Mouse (Mus musculus) monocyte, adult 5-6 weeks (primary cell): ENCODE results near the gene Rbfox3. TPM values are rescaled to one million over a fixed set of nuclear protein-coding genes. Genes with fewer than 3 reads are reported as not detected.

Source experiments
- ATAC-seq: fragments of 153-309, 156-312 bp; replicated peaks from 2 replicates; pipeline ENCODE4 v1.8.0; 2017; ENCODE audit warnings: mild to moderate bottlenecking; ENCODE audit not compliant: low TSS enrichment, insufficient number of reproducible peaks, severe bottlenecking, poor library complexity, low FRiP score
- total RNA-seq: library from RNA; stranded (forward); fragments of 200-1000, 200-491, 200-594 nt; gene quantifications from 3 replicates; pipeline ENCODE4 v1.2.3, GENCODE M21; 2017

The Rbfox3 gene
- total RNA-seq, 1 experiment from 2014 or later = not detected

DNA sequence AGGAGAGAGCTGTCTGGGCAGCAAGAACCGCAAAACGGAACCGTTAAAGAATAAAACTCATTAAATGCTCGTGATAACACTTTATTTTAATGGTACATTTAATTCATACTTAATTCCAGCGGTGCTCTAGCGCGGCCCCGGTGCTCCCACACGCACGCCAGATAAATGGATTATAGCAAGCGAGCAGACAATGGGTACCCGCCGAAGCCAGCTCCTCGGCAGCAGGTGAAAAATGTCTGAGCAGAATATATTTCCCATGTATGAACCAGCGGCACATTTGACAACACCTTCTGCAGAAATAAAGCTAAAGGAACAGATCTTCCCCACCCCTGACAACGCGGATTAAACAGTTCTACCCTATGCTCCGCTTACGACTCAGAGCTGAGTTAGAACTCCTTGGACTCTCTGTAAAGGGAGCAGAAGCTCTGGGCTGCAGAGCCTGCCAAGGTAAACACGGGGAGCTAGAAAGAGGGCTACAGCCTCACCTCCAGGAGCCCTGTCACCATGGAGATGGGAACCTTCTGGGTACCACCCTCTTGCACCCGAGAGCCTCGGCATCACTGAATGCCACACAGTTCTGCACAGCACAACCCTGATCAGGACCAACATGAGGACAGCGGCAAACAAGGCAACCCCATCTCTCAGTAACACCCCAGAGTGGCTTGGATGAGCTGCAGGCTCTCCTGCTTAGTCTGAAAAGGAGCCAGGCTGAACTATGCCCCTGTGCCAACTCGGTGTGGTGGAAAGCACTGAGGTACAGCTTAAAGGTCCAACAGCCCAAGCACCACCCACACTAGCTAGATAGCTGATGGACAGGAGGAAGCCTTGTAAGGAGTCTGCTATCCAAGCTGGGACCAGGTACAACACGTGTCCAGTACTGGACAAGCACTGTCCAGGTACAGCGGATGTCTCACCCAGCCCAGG, 196.5 kb downstream of the Rbfox3 start:
- no peak for ATAC-seq

DNA sequence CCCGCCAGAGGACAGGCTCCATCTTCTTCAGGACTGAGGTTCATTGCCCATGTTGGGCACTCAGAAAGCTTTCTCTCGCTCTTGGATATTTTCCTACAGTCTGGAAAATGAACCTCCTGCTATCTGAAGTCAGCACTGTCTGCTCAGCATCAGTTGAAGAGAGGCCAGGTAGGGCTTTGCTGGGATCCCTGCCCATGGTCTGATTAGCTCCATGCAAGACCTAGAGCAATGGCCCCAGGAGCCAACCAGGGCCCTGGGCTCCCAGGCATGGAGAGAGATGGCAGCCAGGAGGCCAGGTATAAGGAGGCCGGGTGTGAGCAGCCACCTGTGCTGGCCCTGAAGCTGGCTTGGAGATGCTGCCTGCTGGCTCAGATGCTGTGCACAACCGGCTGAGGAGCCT, 198.6 kb downstream of the Rbfox3 start:
- no peak for ATAC-seq

GRCm38 (mm10) chr11:118712058-118712457, 199.3 kb downstream of the Rbfox3 start:
- ATAC-seq = no peak

DNA sequence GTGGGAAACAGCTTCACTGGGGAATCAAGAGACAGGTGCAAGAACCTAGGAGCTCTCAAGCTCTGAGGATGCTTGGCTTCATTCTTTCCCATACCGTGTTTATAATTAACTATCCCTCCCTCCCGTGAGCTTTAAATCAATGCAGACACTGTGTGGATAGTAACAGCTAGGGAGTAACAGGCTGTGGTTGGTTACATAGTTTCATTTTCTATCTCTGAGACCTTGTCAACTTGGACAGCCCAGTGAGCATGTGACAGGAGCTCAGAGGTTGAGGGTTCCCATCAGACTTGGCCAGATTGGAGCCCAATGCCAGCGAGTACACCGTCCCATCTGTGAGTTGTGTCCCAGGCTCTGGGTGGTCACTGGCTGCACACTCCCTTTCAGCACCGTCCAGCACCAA, 201.4 kb downstream of the Rbfox3 start:
- ATAC-seq = no peak

DNA sequence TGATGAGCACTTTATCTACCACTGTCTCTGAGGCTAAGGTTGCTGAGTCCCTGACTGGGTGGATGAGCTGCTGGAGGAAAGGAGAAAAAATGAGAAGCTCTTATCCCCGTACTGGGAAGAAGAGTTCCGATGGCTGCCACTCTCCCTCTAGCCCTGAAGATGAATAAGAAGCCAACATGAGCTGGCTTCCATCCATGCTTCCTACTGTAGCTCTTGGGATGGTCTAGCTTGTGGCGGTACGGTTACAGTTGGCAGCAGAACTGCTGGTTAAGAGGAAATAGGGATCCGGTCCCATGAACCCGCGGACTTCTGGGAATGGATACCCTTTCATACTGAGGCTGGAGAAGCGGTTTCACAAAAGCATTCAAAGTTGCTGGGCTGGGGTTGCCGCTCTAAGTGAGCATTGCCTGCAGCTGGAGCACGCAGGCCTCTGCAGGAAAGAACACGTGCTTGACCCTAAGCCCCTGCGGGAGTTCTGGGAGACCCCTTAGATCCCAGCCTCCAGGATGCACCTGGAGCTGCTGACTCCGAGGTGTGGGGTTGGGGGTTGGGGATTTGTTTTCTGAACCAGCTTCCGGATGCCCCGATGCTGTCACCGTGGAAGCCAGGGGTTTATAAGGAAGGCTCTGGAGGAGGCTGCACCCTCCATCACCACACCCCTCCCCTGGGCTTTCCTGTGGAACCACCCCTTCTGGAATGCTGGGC, 215.0 kb downstream of the Rbfox3 start:
- no peak for ATAC-seq

DNA sequence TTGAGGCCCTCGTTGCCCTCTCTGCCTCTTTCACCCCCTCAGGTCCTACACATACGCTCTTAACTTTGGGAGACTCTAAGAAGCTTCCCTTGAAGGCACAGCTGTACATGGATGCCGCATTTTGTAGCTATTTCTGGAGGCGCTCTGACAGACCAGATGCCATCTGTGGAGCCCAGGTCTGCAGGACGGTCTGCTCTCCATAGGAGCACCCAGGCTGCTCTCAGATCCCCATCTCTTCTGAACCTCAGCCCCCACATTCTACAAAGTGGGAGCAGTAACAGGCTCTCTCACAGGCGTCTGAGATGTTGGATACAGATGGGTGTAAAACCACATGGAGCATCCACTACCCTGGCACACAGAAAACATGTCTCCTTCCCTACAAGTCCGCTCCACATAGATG, 218.1 kb downstream of the Rbfox3 start:
- ATAC-seq = no peak

DNA sequence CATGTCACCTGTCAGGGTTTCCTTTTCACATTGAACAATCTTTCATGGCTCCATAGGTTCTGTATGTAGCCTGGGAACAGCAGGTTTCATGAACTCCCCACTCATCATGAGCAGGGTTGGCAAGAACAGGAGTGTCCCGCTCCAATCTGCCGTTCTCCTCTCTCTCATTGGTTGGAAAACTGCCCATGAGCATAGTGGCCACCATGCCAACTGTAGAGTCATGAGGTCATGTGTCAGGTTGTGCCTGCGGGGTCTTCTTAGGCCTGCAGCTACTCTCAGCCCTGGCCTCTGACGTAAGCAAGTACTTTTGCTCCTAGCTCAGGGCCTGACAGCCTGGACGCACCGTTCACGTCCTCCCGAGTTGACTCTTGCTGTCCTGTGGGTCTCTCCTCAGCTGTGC, 221.1 kb downstream of the Rbfox3 start:
- ATAC-seq = no peak

GRCm38 (mm10) chr11:118685397-118685796, 226.0 kb downstream of the Rbfox3 start:
- ATAC-seq = no peak

DNA sequence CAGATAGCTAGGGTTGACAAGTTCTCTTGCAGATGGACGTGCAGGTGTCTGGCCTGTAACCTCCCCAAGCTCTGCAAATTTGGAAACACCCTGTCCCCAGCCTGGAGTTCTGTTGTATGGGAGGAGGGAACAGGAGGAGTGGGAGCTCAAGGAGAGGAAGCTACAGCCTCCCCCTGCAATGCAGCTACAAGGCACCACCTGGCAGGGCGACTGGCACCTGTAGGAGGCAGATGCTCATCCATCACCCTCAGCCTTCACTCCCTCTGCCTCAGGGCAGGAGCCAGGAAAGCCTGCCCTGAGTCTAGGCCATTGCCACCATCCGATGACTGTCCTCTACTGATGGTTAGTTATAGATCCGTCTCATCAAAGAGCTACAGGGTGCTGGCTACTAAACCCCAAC, 226.7 kb downstream of the Rbfox3 start:
- ATAC-seq = no peak

- no peak for ATAC-seq
Measured at GRCm38 (mm10) chr11:118680699-118681098, 230.7 kb downstream of the Rbfox3 start.

- ATAC-seq = no peak
Measured at GRCm38 (mm10) chr11:118679736-118680410, 231.5 kb downstream of the Rbfox3 start.

GRCm38 (mm10) chr11:118678515-118679104, 232.8 kb downstream of the Rbfox3 start:
- ATAC-seq = no peak

DNA sequence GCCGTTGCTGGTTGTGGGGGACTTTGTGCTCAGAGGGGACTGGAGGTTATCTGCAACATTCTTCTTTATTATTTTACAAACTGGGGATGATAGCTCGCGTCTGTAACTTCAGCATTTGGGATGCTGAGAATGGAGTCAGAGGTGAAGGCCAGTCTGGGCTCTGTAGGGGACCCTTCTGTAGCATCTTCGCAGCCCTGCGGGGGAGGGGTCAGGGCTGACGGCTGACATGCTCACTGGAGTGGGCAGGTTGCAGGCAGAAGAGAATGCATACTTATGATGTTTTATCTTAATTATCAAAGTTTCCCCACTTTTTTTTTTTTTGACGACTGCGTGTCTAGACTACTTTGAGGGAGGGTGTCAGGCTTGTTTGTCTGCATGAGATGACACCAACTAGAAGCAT, 234.1 kb downstream of the Rbfox3 start:
- no peak for ATAC-seq

GRCm38 (mm10) chr11:118676364-118676763, 235.0 kb downstream of the Rbfox3 start:
- no peak for ATAC-seq

GRCm38 (mm10) chr11:118671958-118672357, 239.4 kb downstream of the Rbfox3 start:
- no peak for ATAC-seq

- no peak for ATAC-seq
Measured at GRCm38 (mm10) chr11:118671216-118671615, 240.2 kb downstream of the Rbfox3 start.

- no peak for ATAC-seq
Measured at GRCm38 (mm10) chr11:118669820-118670219, 241.6 kb downstream of the Rbfox3 start.

GRCm38 (mm10) chr11:118668351-118668750, 243.0 kb downstream of the Rbfox3 start:
- no peak for ATAC-seq

- ATAC-seq = no peak
Measured at GRCm38 (mm10) chr11:118667946-118668345, 243.5 kb downstream of the Rbfox3 start.
